Mouse (Mus musculus) 3134 (cell line): ENCODE measurements around the gene Asf1b.
"Not testable (repeated sequence)": the region's sequence is repeated elsewhere in the genome, so short reads cannot be mapped to it uniquely, and the experiment has no call there.

Experiments
- DNase-seq: peaks from one replicate; pipeline ENCODE4 v3.0.0-alpha.2; 2011; ENCODE audit warnings: low spot score; ENCODE audit not compliant: insufficient read length; ENCODE audit errors: extremely low read depth

Asf1b gene

DNA sequence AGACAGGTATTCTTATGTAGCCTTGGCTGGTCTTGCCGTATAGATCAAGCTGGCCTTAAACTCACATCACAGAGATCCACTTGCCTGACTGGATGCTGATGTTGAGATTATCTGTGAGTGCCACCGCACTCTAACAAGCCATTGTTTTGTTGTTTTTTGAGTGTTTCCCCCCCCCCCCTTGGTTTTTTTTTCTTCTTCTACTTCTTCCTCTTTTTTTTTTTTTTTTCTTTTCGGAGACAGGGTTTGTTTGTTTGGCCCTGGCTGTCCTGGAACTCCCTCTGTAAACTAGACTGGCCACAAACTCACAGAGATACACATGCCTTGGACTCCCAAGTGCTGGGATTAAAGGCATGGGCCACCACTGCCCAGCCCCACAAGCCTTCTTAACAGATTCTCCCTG is 38.7 kb downstream of the Asf1b start:
- no peak for DNase-seq

- no peak for DNase-seq
These were observed 40.7 kb downstream of the Asf1b start for GRCm38 (mm10) chr8:83995973-83996372.

- peak; percentile 84 for DNase-seq
These were observed 41.5 kb downstream of the Asf1b start for GRCm38 (mm10) chr8:83996567-83997505.

DNA sequence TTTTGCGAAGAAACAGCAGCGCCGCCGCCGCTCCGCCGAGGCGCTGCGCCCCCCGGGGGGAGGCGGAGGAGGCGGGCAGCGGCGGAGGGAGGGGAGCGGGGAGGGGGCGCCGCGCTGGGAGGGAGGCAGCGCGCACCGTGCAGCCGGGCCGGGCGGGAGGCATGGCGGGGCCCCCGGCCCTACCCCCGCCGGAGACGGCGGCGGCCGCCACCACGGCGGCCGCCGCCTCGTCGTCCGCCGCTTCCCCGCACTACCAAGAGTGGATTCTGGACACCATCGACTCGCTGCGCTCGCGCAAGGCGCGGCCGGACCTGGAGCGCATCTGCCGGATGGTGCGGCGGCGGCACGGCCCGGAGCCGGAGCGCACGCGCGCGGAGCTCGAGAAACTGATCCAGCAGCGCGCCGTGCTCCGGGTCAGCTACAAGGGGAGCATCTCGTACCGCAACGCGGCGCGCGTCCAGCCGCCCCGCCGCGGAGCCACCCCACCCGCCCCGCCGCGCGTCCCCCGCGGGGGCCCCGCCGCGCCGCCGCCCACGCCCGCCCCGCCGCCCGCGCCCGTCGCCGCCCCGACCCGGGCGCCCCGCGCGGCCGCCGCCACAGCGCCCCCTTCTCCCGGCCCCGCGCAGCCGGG is 42.3 kb downstream of the Asf1b start, which contains the start of gene Samd1:
Samd1 (plus strand) TSS at position 162 of the 631 bp plus-strand sequence.
- DNase-seq = peak; percentile 60

DNA sequence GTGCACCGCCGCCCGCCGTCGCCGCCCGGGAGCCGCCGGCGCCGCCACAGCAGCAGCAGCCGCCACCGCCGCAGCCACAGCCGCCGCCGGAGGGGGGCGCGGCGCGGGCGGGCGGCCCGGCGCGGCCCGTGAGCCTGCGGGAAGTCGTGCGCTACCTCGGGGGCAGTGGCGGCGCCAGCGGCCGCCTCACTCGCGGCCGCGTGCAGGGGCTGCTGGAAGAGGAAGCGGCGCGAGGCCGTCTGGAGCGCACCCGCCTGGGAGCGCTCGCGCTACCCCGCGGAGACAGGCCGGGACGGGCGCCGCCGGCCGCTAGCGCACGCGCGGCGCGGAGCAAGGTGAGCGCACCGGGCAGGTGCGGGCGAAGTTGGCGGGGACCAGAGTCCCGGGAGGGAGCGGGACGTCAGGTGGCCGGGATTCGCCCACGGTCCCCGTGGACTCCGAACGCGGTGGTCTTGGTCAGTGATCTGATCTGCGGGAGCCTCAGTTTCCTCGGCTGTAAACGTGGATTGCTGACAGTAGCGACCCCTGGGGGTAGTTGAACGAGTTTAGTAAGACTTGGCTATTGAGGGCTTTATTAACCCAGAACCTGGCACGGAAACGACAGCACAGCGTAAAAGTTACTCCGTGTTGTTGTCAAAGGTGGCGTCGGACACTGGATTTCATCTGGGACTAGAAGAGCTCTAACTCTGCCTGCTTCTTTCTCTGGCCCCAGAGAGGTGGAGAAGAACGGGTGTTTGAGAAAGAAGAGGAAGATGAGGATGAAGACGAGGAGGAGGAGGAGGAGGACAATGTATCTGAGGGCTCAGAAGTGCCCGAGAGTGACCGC is 43.1 kb downstream of the Asf1b start:
- DNase-seq = peak; percentile 81

DNA sequence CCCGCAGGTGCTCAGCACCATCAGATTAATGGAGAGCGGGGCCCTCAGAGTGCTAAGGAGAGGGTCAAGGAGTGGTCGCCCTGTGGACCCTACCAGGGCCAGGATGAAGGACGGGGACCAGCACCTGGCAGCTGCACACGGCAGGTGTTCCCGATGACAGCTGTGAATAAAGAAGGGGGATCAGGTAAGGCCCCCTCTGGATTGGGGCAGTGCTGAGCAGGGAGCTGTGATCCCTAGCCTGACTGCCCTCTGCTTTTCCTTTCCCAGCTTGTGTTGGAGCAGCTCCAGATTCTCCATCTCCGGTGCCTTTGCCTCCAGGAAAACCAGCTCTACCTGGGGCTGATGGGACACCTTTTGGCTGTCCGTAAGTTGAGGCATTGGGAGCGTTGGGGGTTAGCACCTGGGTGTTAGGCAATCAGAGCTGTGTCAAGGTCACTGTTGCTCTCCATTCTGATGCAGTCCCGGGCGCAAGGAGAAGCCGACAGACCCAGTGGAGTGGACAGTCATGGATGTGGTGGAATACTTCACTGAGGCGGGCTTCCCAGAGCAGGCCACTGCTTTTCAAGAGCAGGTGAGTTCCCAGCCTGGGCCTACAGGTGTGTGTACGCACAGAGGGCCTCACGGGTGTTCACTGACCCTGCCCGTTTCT is 43.9 kb downstream of the Asf1b start:
- DNase-seq = no peak

- DNase-seq = no peak
These were observed 44.5 kb downstream of the Asf1b start for GRCm38 (mm10) chr8:83999825-84000224.

GRCm38 (mm10) chr8:84001281-84002000 is 46.1 kb downstream of the Asf1b start, which contains the start of gene 1700067K01Rik:
Gene 1700067K01Rik (plus strand): TSS chr8:84001502.
- no peak for DNase-seq

DNA sequence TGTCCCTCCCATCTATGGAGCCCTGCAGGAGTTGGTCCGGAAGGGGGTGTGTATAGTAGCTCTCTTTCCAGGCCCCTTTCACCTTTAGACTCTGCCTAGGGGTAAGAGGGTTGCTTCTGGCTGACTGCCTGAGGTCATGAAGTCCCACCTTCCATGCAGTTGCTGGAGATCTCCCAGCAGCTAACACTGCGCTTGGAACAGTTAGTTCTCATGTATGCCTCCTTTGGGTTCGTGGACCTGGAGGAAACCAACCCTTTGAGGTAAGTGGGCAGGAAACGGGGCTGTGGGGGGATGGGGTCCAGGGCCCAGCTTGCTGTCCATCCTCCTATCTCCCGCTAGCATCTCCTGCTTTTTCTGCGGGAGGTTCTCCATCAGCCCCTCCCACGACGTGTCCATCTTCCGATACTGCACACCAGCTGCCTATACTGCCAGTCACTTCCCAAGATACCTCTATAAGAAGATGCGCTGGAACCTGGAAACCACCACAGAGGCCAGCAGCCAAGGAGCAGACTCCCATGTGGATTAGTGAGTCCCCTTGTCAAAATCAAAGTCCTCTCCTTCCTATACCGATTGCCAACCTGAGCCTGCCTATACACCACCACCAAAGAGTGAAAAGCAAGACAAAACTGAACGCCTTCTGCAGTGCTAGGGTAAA is 47.8 kb downstream of the Asf1b start:
- no peak for DNase-seq

GRCm38 (mm10) chr8:84003612-84004246 is 48.4 kb downstream of the Asf1b start:
- DNase-seq = no peak

- DNase-seq = peak; percentile 98
These were observed 49.4 kb downstream of the Asf1b start for GRCm38 (mm10) chr8:84004533-84005201.

- not testable (repeated sequence) for DNase-seq
These were observed 50.2 kb downstream of the Asf1b start for GRCm38 (mm10) chr8:84005502-84005901.

DNA sequence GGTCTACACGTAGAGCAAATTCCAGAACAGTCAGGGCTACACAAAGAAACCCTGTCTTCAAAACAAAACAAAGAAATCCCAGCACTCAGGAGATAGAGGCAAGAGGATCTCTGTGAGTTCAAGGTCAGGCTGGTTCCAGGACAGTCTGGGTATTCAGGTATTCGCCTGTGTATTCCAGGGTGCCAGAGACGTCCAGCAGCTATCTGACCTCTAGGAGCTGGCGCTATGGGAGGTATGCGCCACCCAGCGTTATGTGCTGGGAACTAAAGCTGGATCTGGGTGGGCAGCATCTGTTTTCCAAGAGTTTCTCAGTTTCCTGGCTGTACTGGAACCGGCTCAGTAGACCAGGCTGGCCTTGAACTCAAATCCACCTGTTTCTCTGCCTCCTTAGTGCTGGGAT is 53.1 kb downstream of the Asf1b start:
- no peak for DNase-seq

GRCm38 (mm10) chr8:84009876-84010275 is 54.6 kb downstream of the Asf1b start:
- peak; percentile 50 for DNase-seq

DNA sequence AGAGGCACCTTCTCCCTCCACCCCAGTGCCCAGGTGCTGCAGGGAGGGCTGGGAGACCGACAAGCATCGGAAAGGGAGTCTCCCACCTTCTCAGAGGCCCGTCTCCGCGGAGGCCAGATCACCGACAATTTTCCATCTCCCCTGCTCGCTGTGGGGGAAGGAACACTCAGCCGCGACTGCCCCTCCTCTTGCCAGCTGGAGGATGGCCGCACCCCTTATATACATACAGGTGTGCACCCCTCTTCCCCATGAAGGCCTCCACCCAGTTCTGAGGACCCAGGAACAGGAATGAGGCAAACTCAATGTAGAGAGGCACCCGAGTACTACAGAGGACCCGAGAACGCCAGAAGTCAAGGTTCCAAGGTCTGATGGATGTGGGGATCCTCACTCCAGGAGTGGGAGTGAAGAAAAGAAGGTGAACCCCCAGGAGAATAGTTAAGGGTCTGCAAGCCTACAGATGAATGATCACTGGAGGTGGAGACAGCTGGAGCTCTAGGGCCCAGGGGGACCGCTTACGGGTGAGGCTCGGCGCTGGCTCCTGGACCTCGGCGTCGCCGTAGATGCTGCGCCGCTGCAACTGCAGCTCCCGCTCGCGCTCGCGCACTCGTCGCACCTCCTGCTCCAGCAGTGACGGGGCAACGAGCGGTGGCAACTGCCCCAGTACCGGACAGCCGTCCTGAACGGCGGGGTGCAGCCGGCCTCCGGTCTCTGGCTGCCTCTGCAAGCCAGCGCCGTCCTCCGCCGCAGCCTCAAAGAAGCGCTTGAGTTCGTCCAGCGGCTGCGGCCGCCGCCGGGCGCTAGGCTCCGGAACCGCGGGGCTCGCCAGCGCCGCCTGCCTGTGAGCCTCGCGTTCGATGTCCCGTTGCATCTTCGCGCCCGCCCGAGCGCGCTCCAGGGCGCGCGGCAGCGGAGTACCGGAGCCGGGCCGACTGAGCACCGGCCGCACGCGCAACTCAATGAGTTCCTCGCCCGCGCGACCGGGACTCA is 55.6 kb downstream of the Asf1b start:
- DNase-seq = no peak

GRCm38 (mm10) chr8:84011705-84012498 is 56.6 kb downstream of the Asf1b start, which contains the start of gene 2210011C24Rik:
Gene 2210011C24Rik (minus strand): TSS chr8:84012171.
- DNase-seq = no peak
